In the genomic region with DNA sequence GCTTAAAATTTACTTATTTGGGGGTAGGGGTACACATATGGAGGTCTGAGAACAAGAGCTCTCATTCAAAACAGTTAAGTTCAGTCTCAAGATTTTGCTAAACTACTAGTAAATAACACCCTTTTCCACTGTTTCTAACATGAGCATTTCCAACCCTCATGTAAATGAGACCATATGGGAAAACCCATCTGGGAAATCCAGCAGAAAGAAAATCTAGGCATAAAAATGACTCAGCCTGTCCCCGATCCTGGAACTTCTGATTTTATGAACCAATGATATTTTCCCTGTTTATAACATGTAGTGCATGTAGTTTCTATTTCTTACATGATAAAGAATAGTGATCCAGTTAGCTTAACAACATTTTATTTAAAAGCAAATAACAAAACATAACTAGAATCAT, we compare ENCODE assay signal across 15 mouse cellular contexts. TPM values are rescaled to one million over a fixed set of nuclear protein-coding genes. Genes with fewer than 3 reads are reported as not detected.
A peak's percentile ranks its signal among the peaks of the same experiment; 100 is the strongest.
DNase-seq lines count a peak whose midpoint lies in the region; ATAC-seq and TF ChIP-seq lines count a peak whose summit lies in the region.
"Had no signal": no experiment of that assay in that cellular context is flagged by ENCODE, and none has a peak within 500 bp of the region (broad histone marks: within the 10 kb centered on the region; RNA-seq: fewer than 3 reads in every experiment).

No protein-coding gene starts in this region.

- 0 out of 2 replicates have a peak overlapping the region, but pooled peaks have one; percentile 13 for H3K4me2 ChIP-seq in forebrain, embryonic 12.5 days
- H3K4me2 ChIP-seq in forebrain, embryonic 11.5 days (ENCODE audit: low read depth, low read length, severe bottlenecking): no peak overlapping the region
- peak overlapping the region; percentile 74 for H3K4me2 ChIP-seq in lung, embryonic 14.5 days
- H3K4me2 ChIP-seq in forebrain, postnatal 0 days (ENCODE audit: low read depth): peak overlapping the region; percentile 69
- H3K4me2 ChIP-seq in neural tube, embryonic 14.5 days (ENCODE audit: low read depth, low read length): peak overlapping the region; percentile 70; the same call in 1 of the 2 replicates

- no peak overlapping the region for H3K9ac ChIP-seq in forebrain, embryonic 12.5 days
- H3K9ac ChIP-seq in forebrain, embryonic 11.5 days (ENCODE audit: low read length): no peak overlapping the region
- no peak overlapping the region for H3K9ac ChIP-seq in lung, embryonic 14.5 days
- no peak overlapping the region for H3K9ac ChIP-seq in forebrain, postnatal 0 days
- no peak overlapping the region for H3K9ac ChIP-seq in neural tube, embryonic 14.5 days (replicated peaks; ENCODE audit: low read depth, low read length)
- H3K9ac ChIP-seq: embryonic facial prominence, embryonic 15.5 days; limb, embryonic 15.5 days had no signal

- WGBS in forebrain, embryonic 12.5 days: 81% methylated on average over 1 of the region's 1 CpGs
- WGBS in forebrain, embryonic 11.5 days: 85% methylated on average over 1 of the region's 1 CpGs
- WGBS in lung, embryonic 14.5 days: 86% methylated on average over 1 of the region's 1 CpGs
- 48% methylated on average over 1 of the region's 1 CpGs for WGBS in forebrain, postnatal 0 days
- WGBS in neural tube, embryonic 14.5 days: 28% methylated on average over 1 of the region's 1 CpGs

- TF ChIP-seq CTCF in lung, embryonic 14.5 days (IDR thresholded peaks at IDR 0.05; ENCODE audit: low read depth): no peak
- no peak for TF ChIP-seq CTCF in forebrain, postnatal 0 days (IDR thresholded peaks at IDR 0.05; ENCODE audit: low read depth)

- 0 out of 2 replicates have a peak overlapping the region, but pooled peaks have one; percentile 50 for H3K27ac ChIP-seq in forebrain, embryonic 12.5 days
- H3K27ac ChIP-seq in forebrain, embryonic 11.5 days (ENCODE audit: low read depth, low read length): no peak overlapping the region
- no peak overlapping the region for H3K27ac ChIP-seq in lung, embryonic 14.5 days (ENCODE audit: low read depth)
- H3K27ac ChIP-seq in forebrain, postnatal 0 days (ENCODE audit: low read depth, low read length): peak overlapping the region; percentile 94; the same call in 1 of the 2 replicates
- no peak overlapping the region for H3K27ac ChIP-seq in neural tube, embryonic 14.5 days (ENCODE audit: low read depth, low read length)

- no peak for ATAC-seq in forebrain, embryonic 12.5 days (ENCODE audit: low FRiP score)
- no peak for ATAC-seq in forebrain, embryonic 11.5 days (replicated peaks; ENCODE audit: low FRiP score)
- ATAC-seq in lung, embryonic 14.5 days (ENCODE audit: insufficient read depth): no peak
- ATAC-seq in forebrain, postnatal 0 days: no peak
- no peak for ATAC-seq in neural tube, embryonic 14.5 days (ENCODE audit: low read depth)

- H3K36me3 ChIP-seq in forebrain, embryonic 12.5 days (replicated peaks): peaks cover 17% of the 10 kb centered on the region
- no peaks in the 10 kb centered on the region for H3K36me3 ChIP-seq in forebrain, embryonic 11.5 days (ENCODE audit: control insufficient read depth, insufficient read depth, low read length)
- peaks cover 25% of the 10 kb centered on the region for H3K36me3 ChIP-seq in lung, embryonic 14.5 days (ENCODE audit: insufficient read depth)
- H3K36me3 ChIP-seq in forebrain, postnatal 0 days (ENCODE audit: insufficient read depth): 0 out of 2 replicates have a peak, but pooled peaks cover 4% of the 10 kb centered on the region
- no peaks in the 10 kb centered on the region for H3K36me3 ChIP-seq in neural tube, embryonic 14.5 days (ENCODE audit: control insufficient read depth, insufficient read depth, low read length)

- H3K9me3 ChIP-seq in forebrain, embryonic 12.5 days: no peaks in the 10 kb centered on the region
- no peaks in the 10 kb centered on the region for H3K9me3 ChIP-seq in forebrain, embryonic 11.5 days (ENCODE audit: control insufficient read depth, low read length)
- H3K9me3 ChIP-seq in lung, embryonic 14.5 days (ENCODE audit: low read depth, low read length): no peaks in the 10 kb centered on the region
- H3K9me3 ChIP-seq in forebrain, postnatal 0 days (ENCODE audit: low read length): no peaks in the 10 kb centered on the region
- no peaks in the 10 kb centered on the region for H3K9me3 ChIP-seq in neural tube, embryonic 14.5 days (ENCODE audit: control insufficient read depth, low read length)
- H3K9me3 ChIP-seq: embryonic facial prominence, embryonic 15.5 days; limb, embryonic 15.5 days had no signal

- peaks cover 19% of the 10 kb centered on the region for H3K4me1 ChIP-seq in forebrain, embryonic 12.5 days
- H3K4me1 ChIP-seq in forebrain, embryonic 11.5 days (replicated peaks; ENCODE audit: control insufficient read depth, insufficient read depth, low read length): peaks cover 2% of the 10 kb centered on the region; the same call in 1 of the 2 replicates
- 0 out of 2 replicates have a peak, but pooled peaks cover 5% of the 10 kb centered on the region for H3K4me1 ChIP-seq in lung, embryonic 14.5 days (ENCODE audit: insufficient read depth)
- no peaks in the 10 kb centered on the region for H3K4me1 ChIP-seq in forebrain, postnatal 0 days (ENCODE audit: insufficient read depth)
- H3K4me1 ChIP-seq in neural tube, embryonic 14.5 days (ENCODE audit: control insufficient read depth, insufficient read depth, low read length): 0 out of 2 replicates have a peak, but pooled peaks cover 3% of the 10 kb centered on the region

- DNase-seq in forebrain, embryonic 11.5 days (ENCODE audit: low spot score): no peak
- DNase-seq in lung, embryonic 14.5 days: no peak
- no peak for DNase-seq in lung, postnatal 25 days (ENCODE audit: low spot score)
- peak; percentile 55 for DNase-seq in forebrain, postnatal 0 days
- no peak for DNase-seq in thymus, postnatal 14 days
- DNase-seq in layer of hippocampus, postnatal 10 days (ENCODE audit: low spot score in 2 of 2): no peak
- DNase-seq: adrenal gland, adult 2 months; cerebellum, adult 18-20 months; gastrocnemius, postnatal 10 days; lung, postnatal 36 days; thymus, postnatal 4 days had no signal

- no peaks in the 10 kb centered on the region for H3K27me3 ChIP-seq in forebrain, embryonic 12.5 days
- no peaks in the 10 kb centered on the region for H3K27me3 ChIP-seq in forebrain, embryonic 11.5 days (ENCODE audit: control insufficient read depth, insufficient read depth, low read length)
- H3K27me3 ChIP-seq in lung, embryonic 14.5 days (ENCODE audit: insufficient read depth, low read length): no peaks in the 10 kb centered on the region
- H3K27me3 ChIP-seq in forebrain, postnatal 0 days (ENCODE audit: insufficient read depth, low read length): no peaks in the 10 kb centered on the region
- H3K27me3 ChIP-seq in neural tube, embryonic 14.5 days (ENCODE audit: control insufficient read depth, insufficient read depth, low read length): no peaks in the 10 kb centered on the region
- H3K27me3 ChIP-seq: embryonic facial prominence, embryonic 15.5 days; limb, embryonic 15.5 days had no signal

- no peak overlapping the region for H3K4me3 ChIP-seq in forebrain, embryonic 12.5 days (replicated peaks)
- H3K4me3 ChIP-seq in forebrain, embryonic 11.5 days (ENCODE audit: low read depth, low read length): no peak overlapping the region
- H3K4me3 ChIP-seq in lung, embryonic 14.5 days (ENCODE audit: low read depth, low read length): no peak overlapping the region
- H3K4me3 ChIP-seq in forebrain, postnatal 0 days (ENCODE audit: low read depth, low read length): peak overlapping the region; percentile 69; the same call in 1 of the 2 replicates
- H3K4me3 ChIP-seq in neural tube, embryonic 14.5 days (ENCODE audit: low read depth, low read length): no peak overlapping the region

RNA-seq across cellular contexts. Expression of gene Abracl, which starts 2.2 kb away (rescaled TPM):
- polyA plus RNA-seq in forebrain, embryonic 12.5 days (2016; fragmentation: Nextera tagmentation; extraction: Ambion mirVana): 226 and 252 TPM in 2 replicates
- 163 and 188 TPM in 2 replicates for polyA plus RNA-seq in forebrain, embryonic 11.5 days (2014; fragmentation: Nextera tagmentation; extraction: Ambion mirVana)
- polyA plus RNA-seq in lung, embryonic 14.5 days (2014; fragmentation: Nextera tagmentation; extraction: Ambion mirVana): 142 and 165 TPM in 2 replicates
- total RNA-seq in forebrain, postnatal 0 days (2014; rRNA removed): 39.1 and 95.3 TPM in 2 replicates
- 71.2 and 132 TPM in 2 replicates for polyA plus RNA-seq in forebrain, postnatal 0 days (2015; fragmentation: Nextera tagmentation; extraction: Ambion mirVana)
- 62.4 and 74.9 TPM in 2 replicates for polyA plus RNA-seq in neural tube, embryonic 14.5 days (2014; fragmentation: Nextera tagmentation; extraction: Ambion mirVana)
- total RNA-seq in layer of hippocampus, postnatal 10 days (2021): 10 to 100 TPM; 32.0 to 36.8 TPM

RNA-seq across cellular contexts. Expression of gene Reps1, which starts 34.8 kb away (rescaled TPM):
- polyA plus RNA-seq in forebrain, embryonic 12.5 days (2016; fragmentation: Nextera tagmentation; extraction: Ambion mirVana): 12.9 and 20.3 TPM in 2 replicates
- polyA plus RNA-seq in forebrain, embryonic 11.5 days (2014; fragmentation: Nextera tagmentation; extraction: Ambion mirVana): 33.2 and 38.6 TPM in 2 replicates
- 27.7 and 32.5 TPM in 2 replicates for polyA plus RNA-seq in lung, embryonic 14.5 days (2014; fragmentation: Nextera tagmentation; extraction: Ambion mirVana)
- 52.9 and 64.3 TPM in 2 replicates for total RNA-seq in forebrain, postnatal 0 days (2014; rRNA removed)
- 13.3 and 13.9 TPM in 2 replicates for polyA plus RNA-seq in forebrain, postnatal 0 days (2015; fragmentation: Nextera tagmentation; extraction: Ambion mirVana)
- polyA plus RNA-seq in neural tube, embryonic 14.5 days (2014; fragmentation: Nextera tagmentation; extraction: Ambion mirVana): 24.7 and 27.0 TPM in 2 replicates
- total RNA-seq in layer of hippocampus, postnatal 10 days (2021): 10 to 100 TPM; 67.2 to 69.7 TPM

Comparison
In these comparisons a context has a peak if more than half of its experiments do, and no peak if none do; other contexts are left out.
1. H3K27ac ChIP-seq: peak in forebrain, embryonic 12.5 days (single experiment) and forebrain, postnatal 0 days (single experiment); none in forebrain, embryonic 11.5 days (single experiment), lung, embryonic 14.5 days (single experiment) and neural tube, embryonic 14.5 days (single experiment).